Mouse (Mus musculus): ENCODE results near the gene Zmynd8. TPM values are rescaled to one million over a fixed set of nuclear protein-coding genes. Genes with fewer than 3 reads are reported as not detected.

The Zmynd8 gene
- 13.7 TPM for polyA plus RNA-seq (2014; fragmentation: Illumina TruSeq; extraction: RNeasy Lipid Tissue Mini Kit (QIAGEN cat#74804); ENCODE audit: insufficient read depth, low read depth, low replicate concordance)

GRCm38 (mm10) chr2:165898202-165899194 is at the start of gene Zmynd8:
TSS of gene Zmynd8 (minus strand) at chr2:165899016.

Other genes starting within 250 kb of the Zmynd8 start
- 9.1 TPM for gene Ncoa3, start 93.6 kb upstream of the Zmynd8 start, polyA plus RNA-seq (2014; fragmentation: Illumina TruSeq; extraction: RNeasy Lipid Tissue Mini Kit (QIAGEN cat#74804); ENCODE audit: insufficient read depth, low read depth, low replicate concordance)

All from lung, adult 10 weeks (tissue).